Mouse (Mus musculus): Measurements from ENCODE around the gene Vgll4.

DNA sequence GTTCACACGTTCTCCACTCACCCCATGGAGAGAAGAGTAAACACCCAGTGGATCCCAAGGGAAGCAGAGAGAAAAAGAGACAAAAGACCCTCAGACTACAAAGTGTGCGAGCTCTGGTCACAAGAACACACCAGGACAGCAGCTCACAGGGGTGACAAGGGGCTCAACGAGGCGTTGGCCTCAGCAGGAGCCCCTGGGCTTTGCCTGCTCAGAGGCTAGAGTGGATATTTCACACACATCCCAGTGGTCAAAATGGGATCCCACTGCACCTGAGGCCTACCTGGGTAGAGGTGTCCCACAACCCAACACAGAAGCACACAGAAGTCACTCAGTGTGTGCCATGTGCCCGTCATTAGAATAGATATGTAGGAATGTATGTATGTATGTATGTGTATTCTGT is 84.7 kb downstream of the Vgll4 start:
- no peak for TF ChIP-seq POLR2A (IDR thresholded peaks at IDR 0.05; ENCODE audit: control insufficient read depth, low read depth, low read length)
- no peak for TF ChIP-seq CTCF (IDR thresholded peaks at IDR 0.05; ENCODE audit: control insufficient read depth, insufficient read depth, insufficient replicate concordance, low read depth, low read length)

All from testis, adult 2 months (tissue).